In the genomic region with DNA sequence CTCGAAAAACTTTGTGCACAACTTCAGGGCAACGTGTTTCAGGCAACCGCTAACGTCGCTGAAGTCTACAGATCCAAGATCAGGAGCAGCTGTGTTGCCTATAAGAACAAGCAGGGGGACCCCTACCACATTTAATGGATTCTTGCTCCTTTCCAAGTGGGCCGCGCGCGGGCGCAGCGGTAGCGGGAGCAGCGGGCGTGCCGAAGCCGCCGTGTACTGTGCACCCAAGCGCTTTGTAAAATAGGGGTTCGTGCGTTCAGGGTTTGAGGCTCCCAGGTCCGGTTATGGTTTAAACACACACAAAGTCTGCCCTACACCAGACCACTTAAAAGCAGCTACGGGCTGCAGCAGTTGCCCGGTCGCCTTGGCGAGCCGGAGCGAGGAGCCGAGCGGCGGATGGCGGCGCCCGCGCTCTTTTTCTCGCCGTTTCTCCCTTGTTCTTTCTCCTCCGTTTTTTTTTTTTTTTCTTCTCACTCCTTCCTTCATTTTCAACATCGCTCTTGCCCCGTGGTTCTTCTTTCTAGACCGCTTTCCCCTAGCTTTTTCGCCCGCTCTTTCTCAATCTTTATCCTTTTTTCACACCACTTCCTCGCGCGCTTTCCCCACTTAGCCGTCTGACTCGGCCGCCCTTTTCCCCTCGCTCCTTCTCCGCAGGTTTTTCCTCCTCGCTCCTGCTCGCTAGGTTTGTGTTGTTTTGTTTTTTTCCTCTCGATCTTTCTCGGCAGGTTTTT, we compare ENCODE assay signal across 9 mouse cellular contexts. TPM values are rescaled to one million over a fixed set of nuclear protein-coding genes. Genes with fewer than 3 reads are reported as not detected.
DNase-seq lines count a peak whose midpoint lies in the region; ATAC-seq lines count a peak whose summit lies in the region.
"Had no signal": no experiment of that assay in that cellular context is flagged by ENCODE, and none has a peak within 500 bp of the region (broad histone marks: within the 10 kb centered on the region; RNA-seq: fewer than 3 reads in every experiment).

No protein-coding gene starts in this region.

- H3K4me1 ChIP-seq in forebrain, embryonic 16.5 days (replicated peaks; ENCODE audit: control insufficient read depth, insufficient read depth, low read length) = peaks cover 9% of the 10 kb centered on the region
- H3K4me1 ChIP-seq in limb, embryonic 12.5 days (replicated peaks) = peaks cover 14% of the 10 kb centered on the region; the same call in 1 of the 2 replicates

- WGBS in forebrain, embryonic 16.5 days = under 1% methylated on average over 54 of the region's 54 CpGs
- WGBS in limb, embryonic 12.5 days = 1% methylated on average over 53 of the region's 54 CpGs

- H3K9ac ChIP-seq in forebrain, embryonic 16.5 days (replicated peaks; ENCODE audit: low read depth, low read length) = peak overlapping the region; percentile 42; the same call in 1 of the 2 replicates
- H3K9ac ChIP-seq in limb, embryonic 12.5 days (replicated peaks) = peak overlapping the region; percentile 51

- H3K4me2 ChIP-seq in forebrain, embryonic 16.5 days (ENCODE audit: low read length) = peak overlapping the region; percentile 90
- H3K4me2 ChIP-seq in limb, embryonic 12.5 days = peak overlapping the region; percentile 72

- H3K27me3 ChIP-seq in forebrain, embryonic 16.5 days (replicated peaks; ENCODE audit: control insufficient read depth, insufficient read depth, low read length) = peaks cover 28% of the 10 kb centered on the region
- H3K27me3 ChIP-seq in limb, embryonic 12.5 days = peaks cover 35% of the 10 kb centered on the region

- peaks cover 4% of the 10 kb centered on the region; the same call in 1 of the 2 replicates for H3K9me3 ChIP-seq in forebrain, embryonic 16.5 days (ENCODE audit: control insufficient read depth, low read length)
- H3K9me3 ChIP-seq in limb, embryonic 12.5 days = peaks cover 7% of the 10 kb centered on the region; the same call in 1 of the 2 replicates

- H3K27ac ChIP-seq in forebrain, embryonic 16.5 days (ENCODE audit: low read length) = no peak overlapping the region
- peak overlapping the region; percentile 54; the same call in 1 of the 2 replicates for H3K27ac ChIP-seq in limb, embryonic 12.5 days

- ATAC-seq in forebrain, embryonic 16.5 days = peak; percentile 95
- ATAC-seq in limb, embryonic 12.5 days (ENCODE audit: insufficient number of reproducible peaks, insufficient read depth, low FRiP score, low TSS enrichment, low read depth) = peak; percentile 76

- H3K36me3 ChIP-seq in forebrain, embryonic 16.5 days (ENCODE audit: control insufficient read depth, insufficient read depth) = no peaks in the 10 kb centered on the region
- H3K36me3 ChIP-seq in limb, embryonic 12.5 days = peaks cover 26% of the 10 kb centered on the region; the same call in 1 of the 2 replicates

- DNase-seq in cerebellum, postnatal 25 days = peak; percentile 13 to 33
- no peak for DNase-seq in cerebellum, adult 9-11 months
- DNase-seq in right cerebral cortex, postnatal 14 days = peak; percentile 43
- DNase-seq in right cerebral cortex, postnatal 36 days (ENCODE audit: low spot score in 2 of 2) = no peak
- peak; percentile 54 for DNase-seq in naive thymus-derived CD4-positive, alpha-beta T cell, adult 2 months (ENCODE audit: low read depth)
- DNase-seq in cerebellum, adult 11 months = no peak

- H3K4me3 ChIP-seq in forebrain, embryonic 16.5 days (replicated peaks; ENCODE audit: low read length) = peak overlapping the region; percentile 50
- H3K4me3 ChIP-seq in limb, embryonic 12.5 days (replicated peaks) = peak overlapping the region; percentile 41

RNA-seq across cellular contexts. Expression of gene Ankrd60, which starts 7.4 kb away (rescaled TPM):
- polyA plus RNA-seq in forebrain, embryonic 16.5 days (2015; fragmentation: Nextera tagmentation; extraction: Ambion mirVana) = not detected in 2 replicates
- polyA plus RNA-seq in limb, embryonic 12.5 days (2016; fragmentation: Nextera tagmentation; extraction: Ambion mirVana) = not detected in 2 replicates
- polyA plus RNA-seq: C2C12 had no signal

Comparison
In these comparisons a context has a peak if more than half of its experiments do, and no peak if none do; other contexts are left out.
1. DNase-seq: peak in cerebellum, postnatal 25 days (2 of 2), right cerebral cortex, postnatal 14 days (single experiment) and naive thymus-derived CD4-positive, alpha-beta T cell, adult 2 months (single experiment); none in cerebellum, adult 9-11 months (single experiment), right cerebral cortex, postnatal 36 days (0 of 2) and cerebellum, adult 11 months (single experiment).